Mouse (Mus musculus): ENCODE measurements at regions not wholly inside any gene's neighbourhood (a gene's known extent, or its start where the extent isn't known, plus 50 kb on each side); places are given as distances from the start of the nearest gene placed in this dataset.

DNA sequence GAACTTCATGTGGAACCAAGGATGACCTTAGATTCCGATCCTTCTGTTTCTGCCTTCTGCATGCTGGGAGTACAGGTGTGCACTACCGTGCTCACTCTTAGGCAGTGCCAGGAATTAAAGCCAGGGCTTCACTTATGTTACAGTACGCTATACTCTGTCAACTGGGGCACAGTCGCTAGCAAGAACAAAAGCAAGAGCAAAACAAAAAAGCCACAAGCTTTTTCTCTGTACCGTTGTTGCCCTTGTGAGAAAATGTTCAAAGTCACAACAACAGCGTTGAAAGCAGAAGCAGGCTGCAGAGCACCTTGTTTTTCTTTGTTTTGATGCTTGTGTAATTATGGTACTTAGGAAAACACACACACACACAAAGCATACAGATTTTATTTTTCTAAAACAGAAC is 161.4 kb upstream of the Stt3b start:
- no peak for DNase-seq
- TF ChIP-seq CTCF (conservative IDR thresholded peaks at IDR 0.05; ENCODE audit: insufficient read depth, insufficient read length, low read depth, low read length) (no peak), POLR2A (IDR thresholded peaks at IDR 0.05; ENCODE audit: low read depth, low read length) (no peak)
- Histone ChIP-seq H3K4me3 (ENCODE audit: insufficient read depth, low read depth, low read length) (no peak overlapping the region), H3K36me3 (ENCODE audit: control insufficient read depth, insufficient read depth, low read length) (no peaks in the 10 kb centered on the region), H3K27ac (ENCODE audit: insufficient read depth, low read depth, low read length) (no peak overlapping the region), H3K4me1 (ENCODE audit: control insufficient read depth, insufficient read depth, low read length) (no peaks in the 10 kb centered on the region), H3K27me3 (replicated peaks; ENCODE audit: control insufficient read depth, insufficient read depth, low read length) (no peaks in the 10 kb centered on the region)
- 78% methylated on average over 6 of the region's 6 CpGs for WGBS

DNA sequence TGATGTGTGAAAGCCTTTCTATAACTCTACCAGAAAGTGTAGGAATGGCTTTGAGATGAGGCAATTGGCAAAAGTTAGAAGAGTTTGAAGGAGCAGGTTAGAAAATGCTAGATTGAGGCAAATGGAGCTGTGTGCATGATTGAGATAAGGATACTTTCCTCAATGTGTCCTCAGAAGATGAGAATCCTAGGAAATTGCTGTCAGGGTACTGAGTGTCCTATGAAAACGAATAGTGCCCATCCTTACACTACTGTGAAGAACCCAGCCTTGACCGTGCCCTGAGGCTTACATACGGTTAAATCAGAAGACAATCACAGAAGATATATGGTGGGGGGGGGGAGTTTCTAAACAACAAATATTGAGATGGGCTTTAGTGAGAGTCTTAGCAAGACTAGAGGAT is 162.8 kb upstream of the Stt3b start:
- TF ChIP-seq POLR2A (IDR thresholded peaks at IDR 0.05; ENCODE audit: low read depth, low read length) (no peak), CTCF (conservative IDR thresholded peaks at IDR 0.05; ENCODE audit: insufficient read depth, insufficient read length, low read depth, low read length) (no peak)
- Histone ChIP-seq H3K36me3 (ENCODE audit: control insufficient read depth, insufficient read depth, low read length) (no peaks in the 10 kb centered on the region), H3K4me1 (ENCODE audit: control insufficient read depth, insufficient read depth, low read length) (no peaks in the 10 kb centered on the region), H3K27me3 (replicated peaks; ENCODE audit: control insufficient read depth, insufficient read depth, low read length) (no peaks in the 10 kb centered on the region), H3K27ac (ENCODE audit: insufficient read depth, low read depth, low read length) (no peak overlapping the region), H3K4me3 (ENCODE audit: insufficient read depth, low read depth, low read length) (no peak overlapping the region)
- 94% methylated on average over 3 of the region's 3 CpGs for WGBS
- no peak for DNase-seq

DNA sequence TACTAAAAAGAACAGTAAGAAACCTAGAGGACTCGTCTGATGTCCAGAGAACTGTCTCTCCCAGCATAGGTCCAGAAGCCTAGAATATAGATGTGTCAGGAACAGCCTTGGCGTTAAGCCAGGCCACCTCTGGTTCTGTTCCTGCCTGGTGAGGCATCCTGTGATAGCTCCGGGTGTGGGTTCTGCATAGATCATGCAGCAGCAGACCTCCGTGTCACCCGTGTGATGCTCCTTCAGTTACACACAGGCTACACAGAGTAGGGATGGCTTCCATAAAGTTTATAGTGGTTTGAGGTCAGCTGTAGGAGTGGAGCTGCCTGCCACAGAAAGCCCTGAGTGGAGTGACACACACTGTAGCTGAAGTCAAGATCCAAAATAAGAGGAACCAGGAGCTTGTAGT is 163.6 kb upstream of the Stt3b start:
- H3K4me3 ChIP-seq (ENCODE audit: insufficient read depth, low read depth, low read length), result no peak overlapping the region
- no peaks in the 10 kb centered on the region for H3K4me1 ChIP-seq (ENCODE audit: control insufficient read depth, insufficient read depth, low read length)
- H3K36me3 ChIP-seq (ENCODE audit: control insufficient read depth, insufficient read depth, low read length), result no peaks in the 10 kb centered on the region
- no peak overlapping the region for H3K27ac ChIP-seq (ENCODE audit: insufficient read depth, low read depth, low read length)
- 84% methylated on average over 5 of the region's 5 CpGs for WGBS
- DNase-seq, result no peak
- no peaks in the 10 kb centered on the region for H3K27me3 ChIP-seq (replicated peaks; ENCODE audit: control insufficient read depth, insufficient read depth, low read length)
- TF ChIP-seq POLR2A (IDR thresholded peaks at IDR 0.05; ENCODE audit: low read depth, low read length) (no peak), CTCF (conservative IDR thresholded peaks at IDR 0.05; ENCODE audit: insufficient read depth, insufficient read length, low read depth, low read length) (no peak)

DNA sequence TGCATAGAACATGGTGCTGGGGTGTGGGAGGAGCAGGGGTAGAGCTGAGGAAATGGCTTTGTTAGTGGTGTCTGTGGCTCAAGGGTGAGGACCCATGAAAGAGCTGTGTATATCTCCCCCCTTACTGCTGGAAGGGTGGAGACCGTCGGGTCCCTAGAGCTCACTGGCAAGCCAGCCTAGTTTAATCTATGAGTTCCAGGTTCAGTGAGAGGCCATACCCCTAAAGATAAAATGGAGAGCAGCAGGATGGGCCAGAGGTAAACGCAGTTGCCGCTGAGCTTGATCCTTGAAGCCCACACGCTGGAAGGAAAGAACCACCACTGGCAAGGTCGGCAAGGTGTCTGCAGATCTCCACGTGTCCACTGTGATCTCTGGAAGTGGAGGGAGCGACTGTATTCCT is 164.1 kb upstream of the Stt3b start:
- no peak for DNase-seq
- Histone ChIP-seq H3K4me1 (ENCODE audit: control insufficient read depth, insufficient read depth, low read length) (no peaks in the 10 kb centered on the region), H3K4me3 (ENCODE audit: insufficient read depth, low read depth, low read length) (no peak overlapping the region), H3K27me3 (replicated peaks; ENCODE audit: control insufficient read depth, insufficient read depth, low read length) (no peaks in the 10 kb centered on the region), H3K27ac (ENCODE audit: insufficient read depth, low read depth, low read length) (no peak overlapping the region), H3K36me3 (ENCODE audit: control insufficient read depth, insufficient read depth, low read length) (no peaks in the 10 kb centered on the region)
- TF ChIP-seq CTCF (conservative IDR thresholded peaks at IDR 0.05; ENCODE audit: insufficient read depth, insufficient read length, low read depth, low read length), result no peak
- TF ChIP-seq POLR2A (IDR thresholded peaks at IDR 0.05; ENCODE audit: low read depth, low read length), result no peak
- WGBS, result 93% methylated on average over 8 of the region's 8 CpGs

DNA sequence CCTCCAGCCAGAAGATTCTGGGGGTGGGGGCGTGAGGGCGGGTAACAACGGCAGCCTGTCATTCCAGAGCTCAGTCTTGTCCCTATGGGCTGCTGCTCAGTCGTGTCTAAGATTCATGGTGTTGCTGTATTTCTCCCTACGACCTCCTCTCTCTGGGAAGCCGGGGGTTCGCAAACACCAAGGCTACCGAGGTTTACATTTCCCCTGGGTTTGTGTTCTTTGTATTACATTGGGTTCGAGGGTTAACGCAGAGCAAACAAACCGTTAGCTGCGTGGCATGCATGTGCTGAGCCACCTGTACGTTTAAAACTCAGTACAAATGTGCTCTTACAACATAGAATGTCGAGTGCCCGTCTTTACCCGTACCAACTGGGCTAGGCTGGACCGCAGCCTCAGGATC is 166.0 kb upstream of the Stt3b start:
- Histone ChIP-seq H3K4me3 (ENCODE audit: insufficient read depth, low read depth, low read length) (no peak overlapping the region), H3K36me3 (ENCODE audit: control insufficient read depth, insufficient read depth, low read length) (no peaks in the 10 kb centered on the region), H3K4me1 (ENCODE audit: control insufficient read depth, insufficient read depth, low read length) (no peaks in the 10 kb centered on the region), H3K27ac (ENCODE audit: insufficient read depth, low read depth, low read length) (no peak overlapping the region), H3K27me3 (replicated peaks; ENCODE audit: control insufficient read depth, insufficient read depth, low read length) (no peaks in the 10 kb centered on the region)
- 47% methylated on average over 17 of the region's 17 CpGs for WGBS
- no peak for TF ChIP-seq CTCF (conservative IDR thresholded peaks at IDR 0.05; ENCODE audit: insufficient read depth, insufficient read length, low read depth, low read length)
- no peak for TF ChIP-seq POLR2A (IDR thresholded peaks at IDR 0.05; ENCODE audit: low read depth, low read length)
- DNase-seq, result no peak

DNA sequence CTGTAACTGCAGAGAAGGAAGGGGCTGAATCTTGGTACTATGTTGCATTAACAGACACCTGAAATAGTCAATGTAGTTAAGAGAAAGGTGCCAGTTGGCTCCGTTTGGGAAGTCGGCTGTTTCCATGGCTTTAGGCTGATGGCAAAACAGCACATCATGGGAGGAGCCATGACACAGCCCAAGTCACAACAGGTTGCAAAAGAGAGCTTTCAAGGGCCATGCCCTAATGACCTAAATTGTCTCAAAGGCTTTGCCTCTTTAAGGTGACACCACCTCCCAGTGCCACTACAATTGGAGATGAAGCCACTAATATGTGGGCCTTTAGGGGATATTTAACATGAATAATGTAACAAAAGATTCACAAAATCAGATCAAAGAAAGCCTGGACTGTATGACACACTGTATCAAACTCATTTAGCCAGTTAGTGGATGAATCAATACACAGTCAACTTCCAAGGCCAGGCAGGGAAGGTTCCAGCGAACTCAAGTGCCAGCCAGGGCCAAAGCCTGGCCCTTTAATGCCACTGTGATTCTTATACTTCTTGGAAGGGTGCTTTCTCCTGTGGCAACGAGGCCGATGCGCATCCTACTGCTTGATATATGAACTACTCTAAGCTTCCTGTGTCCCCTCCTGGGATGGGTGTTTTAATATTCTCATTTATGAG is 167.5 kb upstream of the Stt3b start:
- 83% methylated on average over 6 of the region's 6 CpGs for WGBS
- H3K27me3 ChIP-seq (replicated peaks; ENCODE audit: control insufficient read depth, insufficient read depth, low read length), result no peaks in the 10 kb centered on the region
- TF ChIP-seq POLR2A (IDR thresholded peaks at IDR 0.05; ENCODE audit: low read depth, low read length) (no peak), CTCF (conservative IDR thresholded peaks at IDR 0.05; ENCODE audit: insufficient read depth, insufficient read length, low read depth, low read length) (no peak)
- H3K4me1 ChIP-seq (ENCODE audit: control insufficient read depth, insufficient read depth, low read length), result no peaks in the 10 kb centered on the region
- H3K4me3 ChIP-seq (ENCODE audit: insufficient read depth, low read depth, low read length), result no peak overlapping the region
- DNase-seq, result no peak
- H3K36me3 ChIP-seq (ENCODE audit: control insufficient read depth, insufficient read depth, low read length), result no peaks in the 10 kb centered on the region
- no peak overlapping the region for H3K27ac ChIP-seq (ENCODE audit: insufficient read depth, low read depth, low read length)

DNA sequence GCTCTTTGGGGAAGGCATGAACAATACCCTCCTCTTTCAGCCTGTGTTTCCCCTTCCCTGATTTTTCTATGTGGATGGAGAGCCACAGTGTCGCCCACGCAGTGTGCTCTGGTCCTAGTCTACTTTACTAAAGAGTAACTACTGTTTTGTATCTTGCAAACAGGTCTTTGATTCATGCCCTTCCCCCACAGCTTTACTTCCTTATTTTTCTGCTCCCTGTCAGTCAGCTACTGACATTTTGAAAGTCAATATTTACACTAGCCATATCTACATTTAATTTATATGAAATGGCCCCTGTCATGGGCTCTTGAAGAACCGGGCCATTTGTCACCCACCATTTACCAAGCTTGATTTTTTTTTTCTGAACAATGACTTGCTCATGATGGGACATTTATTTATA is 168.7 kb upstream of the Stt3b start:
- 60% methylated on average over 3 of the region's 3 CpGs for WGBS
- Histone ChIP-seq H3K36me3 (ENCODE audit: control insufficient read depth, insufficient read depth, low read length) (no peaks in the 10 kb centered on the region), H3K4me3 (ENCODE audit: insufficient read depth, low read depth, low read length) (no peak overlapping the region), H3K27ac (ENCODE audit: insufficient read depth, low read depth, low read length) (no peak overlapping the region), H3K27me3 (replicated peaks; ENCODE audit: control insufficient read depth, insufficient read depth, low read length) (no peaks in the 10 kb centered on the region), H3K4me1 (ENCODE audit: control insufficient read depth, insufficient read depth, low read length) (no peaks in the 10 kb centered on the region)
- no peak for DNase-seq
- no peak for TF ChIP-seq POLR2A (IDR thresholded peaks at IDR 0.05; ENCODE audit: low read depth, low read length)
- no peak for TF ChIP-seq CTCF (conservative IDR thresholded peaks at IDR 0.05; ENCODE audit: insufficient read depth, insufficient read length, low read depth, low read length)
